Mouse (Mus musculus) cortical plate, adult 2 months (tissue): Measurements from ENCODE around the gene Lamp1.

Source experiments
- CTCF ChIP-seq: fragments of 200-500 bp; IDR thresholded peaks from 2 replicates; pipeline ENCODE4 v1.5.1; 2011; ENCODE audit warnings: mild to moderate bottlenecking, control low read depth, low read length; ENCODE audit not compliant: insufficient read depth; ENCODE audit errors: extremely low read depth
- POLR2A ChIP-seq: fragments of 200-500 bp; IDR thresholded peaks from 2 replicates; pipeline ENCODE4 v1.6.1; 2011; ENCODE audit warnings: mild to moderate bottlenecking, low read length, control low read depth; ENCODE audit not compliant: insufficient read depth; ENCODE audit errors: extremely low read depth

- TF ChIP-seq POLR2A (no peak), CTCF (no peak)
Measured at GRCm38 (mm10) chr8:13186819-13187218, 27.9 kb downstream of the Lamp1 start.
